Mouse (Mus musculus) kidney, adult 2 months (tissue): ENCODE measurements around the gene Spag7.

ENCODE experiments used
- CTCF ChIP-seq: fragments of 200-500 bp; conservative IDR thresholded peaks from 2 replicates; pipeline ENCODE4 v1.5.1; 2011; ENCODE audit warnings: low read depth, mild to moderate bottlenecking, control low read depth, low read length, moderate library complexity, mixed read lengths; ENCODE audit not compliant: insufficient read depth, insufficient read length
- POLR2A ChIP-seq: fragments of 200-500 bp; IDR thresholded peaks from one replicate; pipeline ENCODE4 v1.6.1; 2011; ENCODE audit warnings: low read depth, low read length, control low read depth

GRCm38 (mm10) chr11:70701984-70702733, 32.9 kb upstream of the Spag7 start:
- TF ChIP-seq CTCF (no peak), POLR2A (no peak)
